ENCODE assay signal across 8 mouse cellular contexts in the genomic region with DNA sequence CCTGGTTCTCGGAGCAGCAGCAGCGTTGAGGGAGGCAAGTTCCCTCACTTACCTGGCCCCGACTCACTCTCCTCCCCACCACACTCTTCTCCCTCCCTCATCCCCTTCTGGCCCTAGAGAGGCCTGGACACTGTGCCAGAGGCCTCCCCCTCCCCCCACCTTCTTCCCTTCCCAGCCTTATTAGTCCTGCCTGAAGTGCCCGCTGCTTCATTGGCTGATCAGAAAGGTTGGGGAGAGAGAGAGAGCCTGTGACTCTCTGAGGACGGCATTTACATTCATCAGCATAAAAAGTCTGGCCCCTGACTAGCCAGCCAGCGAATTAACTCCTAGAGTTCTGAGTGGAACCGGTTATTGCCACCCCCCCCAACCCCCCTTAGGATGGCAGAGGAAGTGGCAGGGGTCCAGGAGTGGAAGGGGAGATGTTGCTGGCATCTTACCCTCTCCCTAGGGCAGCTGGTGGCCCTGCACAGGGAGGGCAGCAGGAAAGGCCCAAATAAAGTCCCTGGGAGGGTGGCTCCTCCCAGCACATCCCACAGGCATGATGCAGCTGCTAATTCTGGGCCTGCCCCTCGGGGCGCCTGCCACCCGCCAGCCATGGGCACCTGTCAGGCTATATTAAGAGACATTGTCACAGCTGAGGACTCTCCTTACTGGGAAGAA. TPM values are rescaled to one million over a fixed set of nuclear protein-coding genes. Genes with fewer than 3 reads are reported as not detected.
A peak's percentile ranks its signal among the peaks of the same experiment; 100 is the strongest.
DNase-seq lines count a peak whose midpoint lies in the region; ATAC-seq and TF ChIP-seq lines count a peak whose summit lies in the region.

No protein-coding gene starts in this region.

- no peaks in the 10 kb centered on the region for H3K9me3 ChIP-seq in embryonic facial prominence, embryonic 12.5 days
- no peaks in the 10 kb centered on the region for H3K9me3 ChIP-seq in heart, embryonic 10.5 days
- no peaks in the 10 kb centered on the region for H3K9me3 ChIP-seq in stomach, postnatal 0 days (ENCODE audit: control insufficient read depth, low read length)

- peak overlapping the region; percentile 98 for H3K27ac ChIP-seq in left cerebral cortex, adult 2 months
- peak overlapping the region; percentile 38; the same call in 1 of the 2 replicates for H3K27ac ChIP-seq in embryonic facial prominence, embryonic 12.5 days
- H3K27ac ChIP-seq in heart, embryonic 10.5 days: peak overlapping the region; percentile 98
- H3K27ac ChIP-seq in stomach, postnatal 0 days (replicated peaks): peak overlapping the region; percentile 81

- TF ChIP-seq EP300 in stomach, postnatal 0 days (optimal IDR thresholded peaks at IDR 0.05): no peak

- TF ChIP-seq CTCF in left cerebral cortex, adult 2 months (IDR thresholded peaks at IDR 0.05): no peak
- TF ChIP-seq CTCF in stomach, postnatal 0 days (IDR thresholded peaks at IDR 0.05; ENCODE audit: low read depth): no peak; the same call in 1 of the 2 replicates

- intact Hi-C loops in left cerebral cortex, adult 2 months (cut with DNase I): no loop called here
- intact Hi-C loops in left cerebral cortex, postnatal 36 days (cut with DNase I): no loop called here

- peak overlapping the region; percentile 64 for H3K4me3 ChIP-seq in left cerebral cortex, adult 2 months
- H3K4me3 ChIP-seq in embryonic facial prominence, embryonic 12.5 days: no peak overlapping the region
- peak overlapping the region; percentile 28; the same call in 1 of the 2 replicates for H3K4me3 ChIP-seq in heart, embryonic 10.5 days
- no peak overlapping the region for H3K4me3 ChIP-seq in stomach, postnatal 0 days (ENCODE audit: low read depth, low read length)

- no peak for DNase-seq in left cerebral cortex, adult 2 months (ENCODE audit: extremely low spot score in 1 of 2, low spot score in 2 of 2)
- DNase-seq in left cerebral cortex, adult 11 months (ENCODE audit: low spot score): no peak
- DNase-seq in heart, embryonic 10.5 days (ENCODE audit: low spot score): peak; percentile 85
- DNase-seq in left cerebral cortex, postnatal 36 days (ENCODE audit: low spot score in 2 of 2): peak; percentile 58 to 69
- DNase-seq in stomach, postnatal 0 days (ENCODE audit: low spot score): peak; percentile 34
- no peak for DNase-seq in urinary bladder, adult 18-20 months (ENCODE audit: low spot score in 2 of 2)
- no peak for DNase-seq in adipocyte (ENCODE audit: low spot score)

- 0 out of 2 replicates have a peak overlapping the region, but pooled peaks have one; percentile 27 for H3K9ac ChIP-seq in embryonic facial prominence, embryonic 12.5 days
- H3K9ac ChIP-seq in stomach, postnatal 0 days (ENCODE audit: low read length): no peak overlapping the region

- WGBS in embryonic facial prominence, embryonic 12.5 days: 26% methylated on average over 10 of the region's 10 CpGs
- WGBS in heart, embryonic 10.5 days: 24% methylated on average over 10 of the region's 10 CpGs
- WGBS in stomach, postnatal 0 days: 25% methylated on average over 10 of the region's 10 CpGs

- H3K4me2 ChIP-seq in embryonic facial prominence, embryonic 12.5 days (replicated peaks): peak overlapping the region; percentile 17
- no peak overlapping the region for H3K4me2 ChIP-seq in stomach, postnatal 0 days (replicated peaks; ENCODE audit: low read depth)

- ATAC-seq in embryonic facial prominence, embryonic 12.5 days (ENCODE audit: insufficient number of reproducible peaks, insufficient read depth, low FRiP score, low TSS enrichment): no peak
- ATAC-seq in stomach, postnatal 0 days (ENCODE audit: low FRiP score, low TSS enrichment): no peak; the same call in 1 of the 2 replicates

- peaks cover 1% of the 10 kb centered on the region; the same call in 1 of the 2 replicates for H3K27me3 ChIP-seq in embryonic facial prominence, embryonic 12.5 days
- H3K27me3 ChIP-seq in heart, embryonic 10.5 days (ENCODE audit: insufficient read depth, poor library complexity, severe bottlenecking): peaks cover 1% of the 10 kb centered on the region; the same call in 1 of the 2 replicates
- no peaks in the 10 kb centered on the region for H3K27me3 ChIP-seq in stomach, postnatal 0 days (ENCODE audit: control insufficient read depth, insufficient read depth, low read length)

- H3K36me3 ChIP-seq in embryonic facial prominence, embryonic 12.5 days: peaks cover 21% of the 10 kb centered on the region
- H3K36me3 ChIP-seq in heart, embryonic 10.5 days: peaks cover 26% of the 10 kb centered on the region
- peaks cover 2% of the 10 kb centered on the region; the same call in 1 of the 2 replicates for H3K36me3 ChIP-seq in stomach, postnatal 0 days (ENCODE audit: control insufficient read depth, insufficient read depth, low read length)

- peaks cover 32% of the 10 kb centered on the region for H3K4me1 ChIP-seq in embryonic facial prominence, embryonic 12.5 days
- peaks cover 74% of the 10 kb centered on the region for H3K4me1 ChIP-seq in heart, embryonic 10.5 days
- H3K4me1 ChIP-seq in stomach, postnatal 0 days (replicated peaks; ENCODE audit: control insufficient read depth, insufficient read depth): no peaks in the 10 kb centered on the region

RNA-seq across cellular contexts. Expression of a gene that starts 4.0 kb away (rescaled TPM):
- 100 to 1,000 TPM; 216 to 338 TPM for total RNA-seq in left cerebral cortex, adult 2 months (2021)
- 8.0 and 10.4 TPM in 2 replicates for polyA plus RNA-seq in embryonic facial prominence, embryonic 12.5 days (2016; fragmentation: Nextera tagmentation; extraction: Ambion mirVana)
- polyA plus RNA-seq in heart, embryonic 10.5 days (2016; fragmentation: Nextera tagmentation; extraction: Ambion mirVana): 11.4 and 12.3 TPM in 2 replicates
- total RNA-seq in left cerebral cortex, postnatal 36 days (2021): 100 to 1,000 TPM; 197 to 202 TPM
- 9.0 and 9.4 TPM in 2 replicates for polyA plus RNA-seq in stomach, postnatal 0 days (2015; fragmentation: Nextera tagmentation; extraction: Ambion mirVana)

RNA-seq across cellular contexts. Expression of a gene that starts 15.8 kb away (rescaled TPM):
- not detected for total RNA-seq in left cerebral cortex, adult 2 months (2021)
- polyA plus RNA-seq in embryonic facial prominence, embryonic 12.5 days (2016; fragmentation: Nextera tagmentation; extraction: Ambion mirVana): 0.56 and 0.70 TPM in 2 replicates
- 0.25 and 0.70 TPM in 2 replicates for polyA plus RNA-seq in heart, embryonic 10.5 days (2016; fragmentation: Nextera tagmentation; extraction: Ambion mirVana)
- not detected for total RNA-seq in left cerebral cortex, postnatal 36 days (2021)
- 0.41 and 0.46 TPM in 2 replicates for polyA plus RNA-seq in stomach, postnatal 0 days (2015; fragmentation: Nextera tagmentation; extraction: Ambion mirVana)

RNA-seq across cellular contexts. Expression of a gene that starts 37.1 kb away (rescaled TPM):
- total RNA-seq in left cerebral cortex, adult 2 months (2021): 100 to 1,000 TPM; 359 to 380 TPM
- polyA plus RNA-seq in embryonic facial prominence, embryonic 12.5 days (2016; fragmentation: Nextera tagmentation; extraction: Ambion mirVana): 2.4 and 2.5 TPM in 2 replicates
- 1.5 and 2.8 TPM in 2 replicates for polyA plus RNA-seq in heart, embryonic 10.5 days (2016; fragmentation: Nextera tagmentation; extraction: Ambion mirVana)
- 100 to 1,000 TPM; 333 to 352 TPM for total RNA-seq in left cerebral cortex, postnatal 36 days (2021)
- polyA plus RNA-seq in stomach, postnatal 0 days (2015; fragmentation: Nextera tagmentation; extraction: Ambion mirVana): 6.1 and 6.5 TPM in 2 replicates

RNA-seq across cellular contexts. Expression of a gene that starts 46.7 kb away (rescaled TPM):
- 100 to 1,000 TPM; 179 to 186 TPM for total RNA-seq in left cerebral cortex, adult 2 months (2021)
- polyA plus RNA-seq in embryonic facial prominence, embryonic 12.5 days (2016; fragmentation: Nextera tagmentation; extraction: Ambion mirVana): 640 and 642 TPM in 2 replicates
- 588 and 628 TPM in 2 replicates for polyA plus RNA-seq in heart, embryonic 10.5 days (2016; fragmentation: Nextera tagmentation; extraction: Ambion mirVana)
- total RNA-seq in left cerebral cortex, postnatal 36 days (2021): 100 to 1,000 TPM; 181 to 194 TPM
- 280 and 282 TPM in 2 replicates for polyA plus RNA-seq in stomach, postnatal 0 days (2015; fragmentation: Nextera tagmentation; extraction: Ambion mirVana)

RNA-seq across cellular contexts. Expression of a gene that starts 56.7 kb away (rescaled TPM):
- 10 to 100 TPM; 15.1 to 17.4 TPM for total RNA-seq in left cerebral cortex, adult 2 months (2021)
- 20.4 and 20.8 TPM in 2 replicates for polyA plus RNA-seq in embryonic facial prominence, embryonic 12.5 days (2016; fragmentation: Nextera tagmentation; extraction: Ambion mirVana)
- polyA plus RNA-seq in heart, embryonic 10.5 days (2016; fragmentation: Nextera tagmentation; extraction: Ambion mirVana): 13.9 and 18.0 TPM in 2 replicates
- 10 to 100 TPM in 1 of 2 experiments, 1 to 10 TPM in 1; 8.5 to 12.5 TPM for total RNA-seq in left cerebral cortex, postnatal 36 days (2021)
- polyA plus RNA-seq in stomach, postnatal 0 days (2015; fragmentation: Nextera tagmentation; extraction: Ambion mirVana): 7.0 and 7.7 TPM in 2 replicates

Comparison
In these comparisons a context has a peak if more than half of its experiments do, and no peak if none do; other contexts are left out.
1. DNase-seq: peak in heart, embryonic 10.5 days (single experiment), left cerebral cortex, postnatal 36 days (2 of 2) and stomach, postnatal 0 days (single experiment); none in left cerebral cortex, adult 2 months (0 of 2), left cerebral cortex, adult 11 months (single experiment), urinary bladder, adult 18-20 months (0 of 2) and adipocyte (single experiment).
2. H3K27ac ChIP-seq: peak in every context shown above with its lines; median percentile 98 in left cerebral cortex, adult 2 months; 98 in heart, embryonic 10.5 days; 81 in stomach, postnatal 0 days; 38 in embryonic facial prominence, embryonic 12.5 days.
3. H3K4me3 ChIP-seq: peak in left cerebral cortex, adult 2 months (single experiment) and heart, embryonic 10.5 days (single experiment); none in embryonic facial prominence, embryonic 12.5 days (single experiment) and stomach, postnatal 0 days (single experiment).